Mouse (Mus musculus): ENCODE results near the gene 1700014D04Rik. TPM values are rescaled to one million over a fixed set of nuclear protein-coding genes. Genes with fewer than 3 reads are reported as not detected.

1700014D04Rik gene
- total RNA-seq (2023): not detected

GRCm38 (mm10) chr13:59746711-59747110 lies at the start of gene 1700014D04Rik:
TSS of gene 1700014D04Rik (minus strand) at chr13:59746752.

GRCm38 (mm10) chr13:59782145-59782544 lies 35.6 kb upstream of the 1700014D04Rik start, which contains the start of gene Gm49354:
TSS of gene Gm49354 (minus strand) at chr13:59782245.

GRCm38 (mm10) chr13:59769296-59770163 lies 23.0 kb upstream of the 1700014D04Rik start, which contains the start of gene Isca1:
TSS of gene Isca1 (minus strand) at chr13:59769810.

GRCm38 (mm10) chr13:59731652-59732051 lies 14.9 kb downstream of the 1700014D04Rik start, which contains the start of gene Spata31d1d:
TSS of gene Spata31d1d (minus strand) at chr13:59731752.

GRCm38 (mm10) chr13:59711984-59712383 lies 34.6 kb downstream of the 1700014D04Rik start, which contains the start of gene Spata31d1b:
TSS of gene Spata31d1b (plus strand) at chr13:59712284.

GRCm38 (mm10) chr13:59710230-59710629 lies 36.3 kb downstream of the 1700014D04Rik start, which contains the start of gene Spata31d1a:
TSS of gene Spata31d1a (minus strand) at chr13:59710330.

GRCm38 (mm10) chr13:59694008-59694407 lies 52.5 kb downstream of the 1700014D04Rik start, which contains the start of gene 4921517D22Rik:
TSS of gene 4921517D22Rik (minus strand) at chr13:59694108.

Other genes with a start within 250 kb of the 1700014D04Rik start
- 53.5 TPM for gene Agtpbp1, start 161.5 kb downstream of the 1700014D04Rik start, total RNA-seq (2023)
- gene Naa35, start 161.5 kb downstream of the 1700014D04Rik start, total RNA-seq (2023): 72.0 TPM
- gene Golm1, start 70.9 kb downstream of the 1700014D04Rik start, total RNA-seq (2023): 46.7 TPM
- not detected for gene 4921517D22Rik, start 52.6 kb downstream of the 1700014D04Rik start, total RNA-seq (2023)
- gene Spata31d1a, start 36.4 kb downstream of the 1700014D04Rik start, total RNA-seq (2023): not detected
- gene Spata31d1b, start 34.5 kb downstream of the 1700014D04Rik start, total RNA-seq (2023): not detected
- not detected for gene Spata31d1d, start 15.0 kb downstream of the 1700014D04Rik start, total RNA-seq (2023)
- gene Isca1, start 23.1 kb upstream of the 1700014D04Rik start, total RNA-seq (2023): 78.3 TPM
- gene Gm49354, start 35.5 kb upstream of the 1700014D04Rik start, total RNA-seq (2023): not detected
- gene Tut7, start 76.4 kb upstream of the 1700014D04Rik start, total RNA-seq (2023): 213 TPM